Mouse (Mus musculus) lung, adult 2 months (tissue): ENCODE results near the gene Prdm1.

ENCODE experiments used
- CTCF ChIP-seq: fragments of 200-500 bp; IDR thresholded peaks from 2 replicates; pipeline ENCODE4 v1.5.1; 2011; ENCODE audit warnings: mild to moderate bottlenecking, low read length, control low read depth; ENCODE audit not compliant: insufficient read depth
- POLR2A ChIP-seq: fragments of 200-500 bp; IDR thresholded peaks from 2 replicates; pipeline ENCODE4 v1.6.1; 2011; ENCODE audit warnings: low read depth, mild to moderate bottlenecking, control low read depth, low read length, borderline replicate concordance; ENCODE audit errors: extremely low read depth

GRCm38 (mm10) chr10:44431689-44432088, 96.6 kb downstream of the Prdm1 start:
- TF ChIP-seq CTCF: no peak
- TF ChIP-seq POLR2A: no peak
